Mouse (Mus musculus) C2C12 (cell line): ENCODE results near the gene Smap2. TPM values are rescaled to one million over a fixed set of nuclear protein-coding genes. Genes with fewer than 3 reads are reported as not detected.

Source experiments
- H3K27me3 ChIP-seq: one replicate; pipeline ENCODE4 v1.6.1; 2011; ENCODE audit not compliant: control insufficient read depth, insufficient read depth, insufficient read length
- H3K36me3 ChIP-seq: one replicate; pipeline ENCODE4 v1.6.1; 2011; ENCODE audit not compliant: control insufficient read depth, insufficient read depth
- H3K4me3 ChIP-seq: one replicate; pipeline ENCODE4 v1.5.1; 2011; ENCODE audit warnings: mild to moderate bottlenecking, control low read depth; ENCODE audit not compliant: poor library complexity, insufficient read depth, severe bottlenecking
- H3K79me2 ChIP-seq: one replicate; pipeline ENCODE4 v1.6.1; 2011; ENCODE audit not compliant: control insufficient read depth, insufficient read depth
- H3K79me3 ChIP-seq: one replicate; pipeline ENCODE4 v1.6.1; 2011; ENCODE audit warnings: low read depth, control low read depth
- H3ac ChIP-seq: one replicate; pipeline ENCODE3; 2011; ENCODE audit warnings: low read depth; ENCODE audit not compliant: control insufficient read depth, insufficient read length
- CEBPB ChIP-seq: IDR thresholded peaks from one replicate; pipeline ENCODE4 v1.6.1; 2011; ENCODE audit warnings: low read depth, mild to moderate bottlenecking, control low read depth, moderate library complexity
- CTCF ChIP-seq: IDR thresholded peaks from one replicate; pipeline ENCODE4 v1.5.1; 2011; ENCODE audit not compliant: control insufficient read depth, insufficient read depth, insufficient read length
- FOSL1 ChIP-seq: IDR thresholded peaks from one replicate; pipeline ENCODE4 v1.8.0; 2011; ENCODE audit warnings: mild to moderate bottlenecking, low read length; ENCODE audit not compliant: poor library complexity, insufficient read depth, severe bottlenecking
- MAX ChIP-seq: IDR thresholded peaks from one replicate; pipeline ENCODE4 v1.6.1; 2011; ENCODE audit warnings: mild to moderate bottlenecking, control low read depth
- MYOD1 ChIP-seq: IDR thresholded peaks from one replicate; pipeline ENCODE4 v1.6.1; 2011; ENCODE audit warnings: low read depth; ENCODE audit not compliant: control insufficient read depth, insufficient read length
- MYOG ChIP-seq: IDR thresholded peaks from one replicate; pipeline ENCODE4 v1.6.1; 2011; ENCODE audit not compliant: control insufficient read depth, insufficient read length; ENCODE audit errors: extremely low read depth
- USF1 ChIP-seq: IDR thresholded peaks from one replicate; pipeline ENCODE4 v1.6.1; 2011; ENCODE audit warnings: low read depth, mild to moderate bottlenecking, control low read depth, moderate library complexity
- polyA plus RNA-seq: library from polyadenylated mRNA; unstranded; fragments of >200 nt; fragmentation: generic; extraction: Trizol; gene quantifications from one replicate; pipeline ENCODE4 v1.2.1, GENCODE M21; 2012; ENCODE audit warnings: missing spikeins

The Smap2 gene
- polyA plus RNA-seq, 1 experiment = 34.3 TPM

DNA sequence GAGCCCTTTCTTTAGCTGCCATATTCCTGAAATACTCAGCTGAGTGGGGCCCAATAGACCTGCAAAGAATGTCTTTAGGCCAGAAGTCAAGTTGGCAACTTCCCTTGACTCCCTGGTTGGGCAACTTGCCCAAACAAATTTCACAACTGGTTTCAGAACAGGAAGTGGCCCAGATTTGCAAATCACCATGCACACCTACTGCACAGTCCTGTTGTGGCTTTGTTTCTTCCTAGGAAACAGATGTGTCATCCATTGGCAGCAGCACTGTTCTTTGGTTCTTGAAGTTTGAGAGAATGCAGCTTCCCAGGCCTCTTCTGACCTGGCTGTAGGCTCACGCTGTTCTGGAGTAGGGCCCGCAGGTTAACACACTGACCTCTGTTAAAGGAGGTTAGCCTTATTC is 6.9 kb upstream of the Smap2 start:
- no peak overlapping the region for H3K4me3 ChIP-seq
- H3K79me2 ChIP-seq = no peaks in the 10 kb centered on the region
- no peaks in the 10 kb centered on the region for H3K79me3 ChIP-seq
- H3K27me3 ChIP-seq = no peaks in the 10 kb centered on the region
- H3ac ChIP-seq = no peak overlapping the region
- peak; percentile 91 for TF ChIP-seq CEBPB
- no peak for TF ChIP-seq MYOD1
- no peaks in the 10 kb centered on the region for H3K36me3 ChIP-seq

- Histone ChIP-seq H3K79me3 (no peaks in the 10 kb centered on the region), H3K4me3 (no peak overlapping the region), H3ac (no peak overlapping the region), H3K79me2 (no peaks in the 10 kb centered on the region), H3K27me3 (no peaks in the 10 kb centered on the region), H3K36me3 (no peaks in the 10 kb centered on the region)
- TF ChIP-seq FOSL1 (no peak), CEBPB (no peak), MYOD1 (no peak), MAX (no peak), USF1 (no peak), CTCF (no peak), MYOG (no peak)
These were observed 6.4 kb upstream of the Smap2 start for GRCm38 (mm10) chr4:121023464-121023863.

GRCm38 (mm10) chr4:121021911-121022310 is 4.9 kb upstream of the Smap2 start:
- TF ChIP-seq MYOG (no peak), USF1 (no peak), MAX (no peak), MYOD1 (no peak), CEBPB (no peak), FOSL1 (no peak), CTCF (no peak)
- Histone ChIP-seq H3K27me3 (no peaks in the 10 kb centered on the region), H3K36me3 (no peaks in the 10 kb centered on the region), H3K4me3 (no peak overlapping the region), H3K79me2 (peaks cover under 1% of the 10 kb centered on the region), H3ac (no peak overlapping the region), H3K79me3 (no peaks in the 10 kb centered on the region)

GRCm38 (mm10) chr4:121020040-121020790 is 3.2 kb upstream of the Smap2 start:
- Histone ChIP-seq H3K79me3 (peaks cover 12% of the 10 kb centered on the region), H3ac (no peak overlapping the region), H3K36me3 (no peaks in the 10 kb centered on the region), H3K27me3 (no peaks in the 10 kb centered on the region), H3K4me3 (no peak overlapping the region), H3K79me2 (peaks cover 17% of the 10 kb centered on the region)
- TF ChIP-seq CEBPB = no peak
- TF ChIP-seq FOSL1 = no peak
- TF ChIP-seq MYOD1 = no peak
- TF ChIP-seq CTCF = no peak
- peak; percentile 45 for TF ChIP-seq USF1

- H3K27me3 ChIP-seq = no peaks in the 10 kb centered on the region
- TF ChIP-seq MAX = no peak
- TF ChIP-seq USF1 = no peak
- no peak for TF ChIP-seq MYOD1
- TF ChIP-seq MYOG = no peak
- TF ChIP-seq CEBPB = no peak
These were observed 1.2 kb upstream of the Smap2 start for GRCm38 (mm10) chr4:121018250-121018649.

More at GRCm38 (mm10) chr4:121018250-121018649, 1.2 kb upstream of the Smap2 start:
- peaks cover 25% of the 10 kb centered on the region for H3K79me3 ChIP-seq
- peaks cover 37% of the 10 kb centered on the region for H3K79me2 ChIP-seq
- H3K4me3 ChIP-seq = no peak overlapping the region
- H3ac ChIP-seq = no peak overlapping the region
- no peaks in the 10 kb centered on the region for H3K36me3 ChIP-seq
